Mouse (Mus musculus): ENCODE results near the gene Grap. TPM values are rescaled to one million over a fixed set of nuclear protein-coding genes. Genes with fewer than 3 reads are reported as not detected.

The Grap gene
- total and polyA plus RNA-seq, 3 experiments: 4.3 to 10.0 (median 7.2) TPM

- DNase-seq (ENCODE audit: low spot score) (no peak), ATAC-seq (ENCODE audit: extremely low read depth, insufficient number of reproducible peaks, low FRiP score, poor library complexity, severe bottlenecking) (no peak)
- H3K4me3 ChIP-seq (ENCODE audit: low read depth, low read length): no peak overlapping the region
- H3K27me3 ChIP-seq (ENCODE audit: insufficient read depth, low read length): peaks cover 26% of the 10 kb centered on the region
- H3K36me3 ChIP-seq (replicated peaks): no peaks in the 10 kb centered on the region
- no peak for TF ChIP-seq GATA2 (IDR thresholded peaks at IDR 0.05; ENCODE audit: borderline replicate concordance, low read depth, low read length)
- no peaks in the 10 kb centered on the region for H3K9me3 ChIP-seq (replicated peaks)
- no peaks in the 10 kb centered on the region for H3K4me1 ChIP-seq (ENCODE audit: insufficient read depth, low read depth, low read length)
Measured at GRCm38 (mm10) chr11:61719826-61720225, 66.8 kb downstream of the Grap start.

- Histone ChIP-seq H3K9me3 (replicated peaks) (no peaks in the 10 kb centered on the region), H3K4me3 (ENCODE audit: low read depth, low read length) (no peak within 1 kb of the TSS), H3K36me3 (replicated peaks) (no peaks in the 10 kb centered on the region), H3K27me3 (ENCODE audit: insufficient read depth, low read length) (peaks cover 23% of the 10 kb centered on the region), H3K4me1 (ENCODE audit: insufficient read depth, low read depth, low read length) (no peaks in the 10 kb centered on the region)
- TF ChIP-seq GATA2 (IDR thresholded peaks at IDR 0.05; ENCODE audit: borderline replicate concordance, low read depth, low read length) (no peak), CTCF (IDR thresholded peaks at IDR 0.05; ENCODE audit: low read depth, low read length) (no peak), TAL1 (conservative IDR thresholded peaks at IDR 0.05; ENCODE audit: low read depth, low read length) (no peak), GATA1 (IDR thresholded peaks at IDR 0.05; ENCODE audit: borderline replicate concordance, low read length) (no peak), POLR2AphosphoS5 (IDR thresholded peaks at IDR 0.05; ENCODE audit: insufficient replicate concordance, low read depth, low read length) (no peak)
- ATAC-seq (ENCODE audit: extremely low read depth, insufficient number of reproducible peaks, low FRiP score, poor library complexity, severe bottlenecking): no peak
- DNase-seq (ENCODE audit: low spot score): no peak
Measured at GRCm38 (mm10) chr11:61720636-61721035, 67.6 kb downstream of the Grap start, which contains the start of gene Slc5a10. Gene Slc5a10 (minus strand): TSS chr11:61720826.

DNA sequence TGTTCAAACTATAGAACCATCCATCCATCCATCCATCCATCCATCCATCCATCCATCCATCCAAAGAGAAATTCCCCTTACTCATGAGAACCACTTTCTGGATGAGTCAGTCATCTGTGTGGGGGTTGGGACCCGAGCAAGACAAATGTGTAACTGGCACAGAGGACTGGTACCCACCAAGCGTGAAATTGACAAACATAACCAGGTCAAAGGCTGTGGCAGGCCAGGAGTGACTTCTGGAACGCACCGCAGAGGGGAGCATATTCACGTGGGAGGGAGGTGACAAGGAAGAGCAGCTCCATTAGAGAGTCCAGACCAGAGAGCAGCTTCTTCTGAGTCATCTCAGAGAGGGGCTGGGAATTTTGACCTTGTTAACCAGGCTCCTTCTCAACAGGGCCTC lies 69.0 kb downstream of the Grap start:
- H3K36me3 ChIP-seq (replicated peaks): peaks cover 2% of the 10 kb centered on the region
- TF ChIP-seq GATA2 (IDR thresholded peaks at IDR 0.05; ENCODE audit: borderline replicate concordance, low read depth, low read length) (no peak), GATA1 (IDR thresholded peaks at IDR 0.05; ENCODE audit: borderline replicate concordance, low read length) (no peak), CTCF (IDR thresholded peaks at IDR 0.05; ENCODE audit: low read depth, low read length) (no peak), TAL1 (conservative IDR thresholded peaks at IDR 0.05; ENCODE audit: low read depth, low read length) (no peak), POLR2AphosphoS5 (IDR thresholded peaks at IDR 0.05; ENCODE audit: insufficient replicate concordance, low read depth, low read length) (no peak)
- H3K4me3 ChIP-seq (ENCODE audit: low read depth, low read length): no peak overlapping the region
- H3K9me3 ChIP-seq (replicated peaks): no peaks in the 10 kb centered on the region
- ATAC-seq (ENCODE audit: extremely low read depth, insufficient number of reproducible peaks, low FRiP score, poor library complexity, severe bottlenecking) (no peak), DNase-seq (ENCODE audit: low spot score) (no peak)
- H3K27me3 ChIP-seq (ENCODE audit: insufficient read depth, low read length): peaks cover 23% of the 10 kb centered on the region
- no peaks in the 10 kb centered on the region for H3K4me1 ChIP-seq (ENCODE audit: insufficient read depth, low read depth, low read length)

Other genes starting within 250 kb of the Grap start
- not detected in 2 replicates for gene Rnf112, start 199.1 kb upstream of the Grap start, total RNA-seq (2014; fragmentation: Nextera tagmentation)
- gene Rnf112, start 199.1 kb upstream of the Grap start, total RNA-seq (2017): 0.06 and 0.16 TPM in 2 replicates
- gene Rnf112, start 199.1 kb upstream of the Grap start, polyA plus RNA-seq (2012): not detected in 2 replicates
- gene Mfap4, start 167.8 kb upstream of the Grap start, total RNA-seq (2014; fragmentation: Nextera tagmentation): not detected in 2 replicates
- 0.33 TPM in 1 of 2 replicates, not detected in the other for gene Mfap4, start 167.8 kb upstream of the Grap start, total RNA-seq (2017)
- gene Mfap4, start 167.8 kb upstream of the Grap start, polyA plus RNA-seq (2012): not detected in 2 replicates
- gene Mapk7, start 158.9 kb upstream of the Grap start, total RNA-seq (2014; fragmentation: Nextera tagmentation): 12.4 and 13.7 TPM in 2 replicates
- gene Mapk7, start 158.9 kb upstream of the Grap start, total RNA-seq (2017): 8.3 and 12.7 TPM in 2 replicates
- 32.3 and 33.1 TPM in 2 replicates for gene Mapk7, start 158.9 kb upstream of the Grap start, polyA plus RNA-seq (2012)
- gene B9d1, start 148.1 kb upstream of the Grap start, total RNA-seq (2014; fragmentation: Nextera tagmentation): 9.6 and 24.5 TPM in 2 replicates
- gene B9d1, start 148.1 kb upstream of the Grap start, total RNA-seq (2017): 11.2 and 22.8 TPM in 2 replicates
- gene B9d1, start 148.1 kb upstream of the Grap start, polyA plus RNA-seq (2012): 23.6 and 28.2 TPM in 2 replicates
- 4.5 and 6.2 TPM in 2 replicates for gene Epn2, start 73.6 kb upstream of the Grap start, total RNA-seq (2014; fragmentation: Nextera tagmentation)
- gene Epn2, start 73.6 kb upstream of the Grap start, total RNA-seq (2017): 2.3 and 2.6 TPM in 2 replicates
- 1.6 and 2.6 TPM in 2 replicates for gene Epn2, start 73.6 kb upstream of the Grap start, polyA plus RNA-seq (2012)
- not detected in 2 replicates for gene Fam83g, start 30.8 kb downstream of the Grap start, total RNA-seq (2014; fragmentation: Nextera tagmentation)
- 0.05 TPM in 1 of 2 replicates, not detected in the other for gene Fam83g, start 30.8 kb downstream of the Grap start, total RNA-seq (2017)
- gene Fam83g, start 30.8 kb downstream of the Grap start, polyA plus RNA-seq (2012): not detected in 2 replicates
- gene Slc5a10, start 67.6 kb downstream of the Grap start, total RNA-seq (2014; fragmentation: Nextera tagmentation): not detected in 2 replicates
- not detected in 2 replicates for gene Slc5a10, start 67.6 kb downstream of the Grap start, total RNA-seq (2017)
- gene Slc5a10, start 67.6 kb downstream of the Grap start, polyA plus RNA-seq (2012): not detected in 2 replicates
- 18.8 and 19.2 TPM in 2 replicates for gene Prpsap2, start 108.8 kb downstream of the Grap start, total RNA-seq (2014; fragmentation: Nextera tagmentation)
- 16.8 and 18.7 TPM in 2 replicates for gene Prpsap2, start 108.8 kb downstream of the Grap start, total RNA-seq (2017)
- 7.2 and 8.7 TPM in 2 replicates for gene Prpsap2, start 108.8 kb downstream of the Grap start, polyA plus RNA-seq (2012)
- gene Ulk2, start 201.8 kb downstream of the Grap start, total RNA-seq (2014; fragmentation: Nextera tagmentation): 23.0 and 25.2 TPM in 2 replicates
- 16.7 and 18.6 TPM in 2 replicates for gene Ulk2, start 201.8 kb downstream of the Grap start, total RNA-seq (2017)
- gene Ulk2, start 201.8 kb downstream of the Grap start, polyA plus RNA-seq (2012): 2.8 TPM in 2 replicates